Mouse (Mus musculus) neural tube, embryonic 11.5 days (tissue): ENCODE measurements at regions not wholly inside any gene's neighbourhood (a gene's known extent, or its start where the extent isn't known, plus 50 kb on each side); places are given as distances from the start of the nearest gene placed in this dataset.

Experiments
- ATAC-seq: fragments of 200-750 bp; cut with Nextera tagmentation; 2 replicates; pipeline ENCODE4 v1.8.0; 2017; ENCODE audit warnings: moderate number of reproducible peaks, mild to moderate bottlenecking, moderate TSS enrichment, moderate library complexity; ENCODE audit not compliant: insufficient read depth, low FRiP score, low TSS enrichment
- DNase-seq: peaks from one replicate; pipeline ENCODE4 v3.0.0-alpha.2; 2015; ENCODE audit warnings: low spot score
- H3K27ac ChIP-seq: fragments of 300-500 bp; sonication (generic); 2 replicates; pipeline ENCODE4 v1.5.1; 2014; ENCODE audit warnings: low read depth, mild to moderate bottlenecking, low read length
- H3K27me3 ChIP-seq: fragments of 300-500 bp; sonication (generic); 2 replicates; pipeline ENCODE4 v1.6.1; 2014; ENCODE audit warnings: mild to moderate bottlenecking, low read length, mixed read lengths; ENCODE audit not compliant: control insufficient read depth, insufficient read depth
- H3K36me3 ChIP-seq: fragments of 300-500 bp; sonication (generic); 2 replicates; pipeline ENCODE4 v1.6.1; 2014; ENCODE audit warnings: mild to moderate bottlenecking, low read length, moderate library complexity, mixed read lengths; ENCODE audit not compliant: control insufficient read depth, insufficient read depth
- H3K4me1 ChIP-seq: fragments of 300-500 bp; sonication (generic); 2 replicates; pipeline ENCODE4 v1.6.1; 2014; ENCODE audit warnings: low read length, mixed read lengths; ENCODE audit not compliant: control insufficient read depth, insufficient read depth
- H3K4me2 ChIP-seq: fragments of 300-500 bp; sonication (generic); 2 replicates; pipeline ENCODE4 v1.6.1; 2014; ENCODE audit warnings: low read depth, mild to moderate bottlenecking, moderate library complexity
- H3K4me3 ChIP-seq: fragments of 300-500 bp; sonication (generic); 2 replicates; pipeline ENCODE4 v1.5.1; 2014; ENCODE audit warnings: low read depth, low read length
- H3K9ac ChIP-seq: fragments of 300-500 bp; sonication (generic); 2 replicates; pipeline ENCODE4 v1.6.1; 2014; ENCODE audit warnings: mild to moderate bottlenecking, low read length
- H3K9me3 ChIP-seq: fragments of 300-500 bp; sonication (generic); 2 replicates; pipeline ENCODE4 v1.6.1; 2016; ENCODE audit warnings: low read length; ENCODE audit not compliant: control insufficient read depth
- WGBS: fragments of 180-500 bp; shearing (Covaris S2); extraction: QIAGEN DNeasy Blood & Tissue Kit; methylation state at CpG from one replicate; pipeline ENCODE4 v1.1.7; 2014; 5-methylcytosine and 5-hydroxymethylcytosine counted together

GRCm38 (mm10) chr2:144164986-144165821 lies 105.3 kb upstream of the Mgme1 start:
- Histone ChIP-seq H3K27ac (peak overlapping the region; percentile 69), H3K4me2 (peak overlapping the region; percentile 93), H3K36me3 (no peaks in the 10 kb centered on the region), H3K27me3 (0 out of 2 replicates have a peak, but pooled peaks cover 2% of the 10 kb centered on the region), H3K9me3 (no peaks in the 10 kb centered on the region; the same call in 1 of the 2 replicates), H3K4me1 (peaks cover 3% of the 10 kb centered on the region; the same call in 1 of the 2 replicates), H3K4me3 (peak overlapping the region; percentile 54), H3K9ac (peak overlapping the region; percentile 82)
- WGBS: under 1% methylated on average over 35 of the region's 37 CpGs
- ATAC-seq (peak; percentile 62), DNase-seq (peak; percentile 77)

- ATAC-seq (no peak), DNase-seq (no peak)
- Histone ChIP-seq H3K4me2 (peak overlapping the region; percentile 93), H3K36me3 (no peaks in the 10 kb centered on the region), H3K9ac (peak overlapping the region; percentile 82), H3K4me1 (peaks cover 3% of the 10 kb centered on the region; the same call in 1 of the 2 replicates), H3K27ac (no peak overlapping the region), H3K9me3 (no peaks in the 10 kb centered on the region; the same call in 1 of the 2 replicates), H3K4me3 (peak overlapping the region; percentile 54), H3K27me3 (0 out of 2 replicates have a peak, but pooled peaks cover 2% of the 10 kb centered on the region)
- WGBS: 36% methylated on average over 12 of the region's 12 CpGs
Measured at GRCm38 (mm10) chr2:144166102-144166750, 104.2 kb upstream of the Mgme1 start.

GRCm38 (mm10) chr2:144169576-144170178 lies 100.8 kb upstream of the Mgme1 start:
- Histone ChIP-seq H3K4me2 (no peak overlapping the region), H3K9ac (no peak overlapping the region), H3K27me3 (no peaks in the 10 kb centered on the region), H3K36me3 (no peaks in the 10 kb centered on the region), H3K4me1 (peaks cover 3% of the 10 kb centered on the region; the same call in 1 of the 2 replicates), H3K9me3 (no peaks in the 10 kb centered on the region; the same call in 1 of the 2 replicates), H3K4me3 (no peak overlapping the region), H3K27ac (no peak overlapping the region)
- 69% methylated on average over 4 of the region's 4 CpGs for WGBS
- DNase-seq (no peak), ATAC-seq (no peak)

GRCm38 (mm10) chr2:144172100-144172770 lies 98.2 kb upstream of the Mgme1 start:
- Histone ChIP-seq H3K4me3 (peak overlapping the region; percentile 22), H3K36me3 (no peaks in the 10 kb centered on the region), H3K9ac (peak overlapping the region; percentile 41), H3K27ac (no peak overlapping the region), H3K4me2 (peak overlapping the region; percentile 40), H3K9me3 (no peaks in the 10 kb centered on the region), H3K27me3 (no peaks in the 10 kb centered on the region), H3K4me1 (no peaks in the 10 kb centered on the region)
- peak; percentile 79 for DNase-seq
- 25% methylated on average over 8 of the region's 9 CpGs for WGBS
- peak; percentile 95 for ATAC-seq

- no peak overlapping the region for H3K4me3 ChIP-seq
- H3K9me3 ChIP-seq: no peaks in the 10 kb centered on the region
- no peak for ATAC-seq
- no peak overlapping the region for H3K27ac ChIP-seq
- H3K36me3 ChIP-seq: no peaks in the 10 kb centered on the region
- H3K9ac ChIP-seq: no peak overlapping the region
- DNase-seq: no peak
- WGBS: 79% methylated on average over 8 of the region's 8 CpGs
- no peaks in the 10 kb centered on the region for H3K4me1 ChIP-seq
- no peaks in the 10 kb centered on the region for H3K27me3 ChIP-seq
- H3K4me2 ChIP-seq: no peak overlapping the region
Measured at GRCm38 (mm10) chr2:144173358-144174106, 96.9 kb upstream of the Mgme1 start.

- H3K27me3 ChIP-seq: no peaks in the 10 kb centered on the region
- H3K9ac ChIP-seq: no peak overlapping the region
- ATAC-seq: no peak
- no peaks in the 10 kb centered on the region for H3K9me3 ChIP-seq
- no peaks in the 10 kb centered on the region for H3K36me3 ChIP-seq
- 88% methylated on average over 5 of the region's 5 CpGs for WGBS
- DNase-seq: no peak
- no peak overlapping the region for H3K27ac ChIP-seq
- no peak overlapping the region for H3K4me3 ChIP-seq
- H3K4me2 ChIP-seq: no peak overlapping the region
- H3K4me1 ChIP-seq: no peaks in the 10 kb centered on the region
Measured at GRCm38 (mm10) chr2:144174366-144175035, 96.0 kb upstream of the Mgme1 start.

- Histone ChIP-seq H3K27ac (no peak overlapping the region), H3K27me3 (no peaks in the 10 kb centered on the region), H3K4me2 (no peak overlapping the region), H3K9ac (no peak overlapping the region), H3K9me3 (no peaks in the 10 kb centered on the region), H3K4me3 (no peak overlapping the region), H3K36me3 (no peaks in the 10 kb centered on the region), H3K4me1 (no peaks in the 10 kb centered on the region)
- DNase-seq (no peak), ATAC-seq (no peak)
- 89% methylated on average over 9 of the region's 9 CpGs for WGBS
Measured at GRCm38 (mm10) chr2:144176508-144177170, 93.8 kb upstream of the Mgme1 start.
